Mouse (Mus musculus) lung, adult 2 months (tissue): ENCODE results near the gene Cebpg.

Experiments used
- CTCF ChIP-seq: fragments of 200-500 bp; IDR thresholded peaks from 2 replicates; pipeline ENCODE4 v1.5.1; 2011; ENCODE audit warnings: mild to moderate bottlenecking, low read length, control low read depth; ENCODE audit not compliant: insufficient read depth
- POLR2A ChIP-seq: fragments of 200-500 bp; IDR thresholded peaks from 2 replicates; pipeline ENCODE4 v1.6.1; 2011; ENCODE audit warnings: low read depth, mild to moderate bottlenecking, control low read depth, low read length, borderline replicate concordance; ENCODE audit errors: extremely low read depth

GRCm38 (mm10) chr7:35029228-35029627, 27.1 kb downstream of the Cebpg start:
- no peak for TF ChIP-seq CTCF
- TF ChIP-seq POLR2A = no peak
